In the genomic region with DNA sequence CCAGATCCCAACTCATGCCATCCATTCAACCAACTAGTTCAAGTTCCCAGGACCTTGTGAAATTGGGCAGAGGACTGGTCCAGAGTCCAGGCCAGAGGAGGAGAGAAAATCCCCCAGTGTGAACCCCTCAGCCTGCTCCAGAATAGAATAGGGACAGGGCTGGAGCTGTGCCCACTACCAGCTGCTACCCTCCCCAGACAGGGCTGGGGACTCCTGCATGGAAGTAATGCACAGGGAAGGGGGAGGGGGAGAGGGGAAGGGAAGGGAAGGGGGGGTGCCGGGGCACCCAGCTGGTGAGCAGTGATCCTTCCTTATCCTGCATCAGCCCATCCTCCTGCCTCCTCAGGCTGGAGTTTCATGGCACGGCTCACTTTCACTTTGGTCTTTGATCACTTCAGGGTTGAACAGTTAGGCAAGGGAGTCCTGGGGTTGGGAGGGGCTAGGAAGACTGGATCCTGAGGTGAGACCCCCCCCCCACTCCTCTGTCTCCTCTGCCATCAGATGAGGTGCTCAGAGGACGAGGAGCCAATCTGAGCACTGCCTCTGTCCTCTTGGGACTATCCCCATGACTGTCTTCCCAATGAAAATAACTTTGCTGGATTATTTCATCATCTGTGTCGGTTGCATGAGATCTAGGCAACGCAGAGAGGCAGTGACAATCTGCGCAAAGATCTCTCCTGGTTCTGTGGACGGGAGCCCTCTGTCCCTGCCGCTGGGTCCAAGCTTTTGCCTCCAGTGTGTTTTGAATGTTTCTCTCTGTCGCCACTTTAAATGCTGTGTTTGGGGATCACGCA, we compare ENCODE assay signal across 13 mouse cellular contexts. TPM values are rescaled to one million over a fixed set of nuclear protein-coding genes. Genes with fewer than 3 reads are reported as not detected.
DNase-seq lines count a peak whose midpoint lies in the region; ATAC-seq and TF ChIP-seq lines count a peak whose summit lies in the region.
"Had no signal": no experiment of that assay in that cellular context is flagged by ENCODE, and none has a peak within 500 bp of the region (broad histone marks: within the 10 kb centered on the region; RNA-seq: fewer than 3 reads in every experiment).

No protein-coding gene starts in this region.

- H3K9me3 ChIP-seq in heart, embryonic 14.5 days (ENCODE audit: control insufficient read depth, low read length): no peaks in the 10 kb centered on the region
- no peaks in the 10 kb centered on the region for H3K9me3 ChIP-seq in heart, embryonic 12.5 days (replicated peaks)
- H3K9me3 ChIP-seq in lung, embryonic 16.5 days (ENCODE audit: control insufficient read depth, low read length): no peaks in the 10 kb centered on the region
- H3K9me3 ChIP-seq in forebrain, postnatal 0 days (ENCODE audit: low read length): no peaks in the 10 kb centered on the region
- H3K9me3 ChIP-seq: liver, embryonic 13.5 days had no signal

- peaks cover 15 to 18% of the 10 kb centered on the region in 2 experiments for H3K4me1 ChIP-seq in heart, embryonic 14.5 days (ENCODE audit: control insufficient read depth in 2 of 2, insufficient read depth in 2 of 2, low read length in 2 of 2)
- peaks cover 33% of the 10 kb centered on the region for H3K4me1 ChIP-seq in heart, embryonic 12.5 days (replicated peaks)
- no peaks in the 10 kb centered on the region; the same call in 1 of the 2 replicates for H3K4me1 ChIP-seq in lung, embryonic 16.5 days (replicated peaks; ENCODE audit: control insufficient read depth, insufficient read depth, low read length)
- peaks cover 7% of the 10 kb centered on the region; the same call in 1 of the 2 replicates for H3K4me1 ChIP-seq in forebrain, postnatal 0 days (ENCODE audit: insufficient read depth)
- H3K4me1 ChIP-seq: liver, embryonic 13.5 days had no signal

- 65% methylated on average over 9 of the region's 10 CpGs for WGBS in heart, embryonic 14.5 days
- 61% methylated on average over 10 of the region's 10 CpGs for WGBS in heart, embryonic 12.5 days
- WGBS in lung, embryonic 16.5 days: 57% methylated on average over 10 of the region's 10 CpGs
- 55% methylated on average over 10 of the region's 10 CpGs for WGBS in forebrain, postnatal 0 days

- no peak for DNase-seq in lung, postnatal 4 days
- peak; percentile 89 for DNase-seq in MN1 (ENCODE audit: low spot score)
- no peak for DNase-seq in forebrain, postnatal 0 days
- no peak for DNase-seq in thymus, adult 18-20 months
- DNase-seq: cerebellum, adult 18-20 months; heart, postnatal 4 days; kidney, adult 18-20 months; liver, embryonic 13.5 days; lung, postnatal 10 days had no signal

- 0 out of 2 replicates have a peak overlapping the region, but pooled peaks have one; percentile 27 for H3K9ac ChIP-seq in heart, embryonic 14.5 days (ENCODE audit: low read length)
- H3K9ac ChIP-seq in heart, embryonic 12.5 days: no peak overlapping the region
- H3K9ac ChIP-seq in lung, embryonic 16.5 days (ENCODE audit: low read length): no peak overlapping the region
- H3K9ac ChIP-seq in forebrain, postnatal 0 days: no peak overlapping the region
- H3K9ac ChIP-seq: liver, embryonic 13.5 days had no signal

- no peaks in the 10 kb centered on the region for H3K36me3 ChIP-seq in heart, embryonic 14.5 days (ENCODE audit: control insufficient read depth, insufficient read depth, low read length)
- H3K36me3 ChIP-seq in heart, embryonic 12.5 days: no peaks in the 10 kb centered on the region
- no peaks in the 10 kb centered on the region for H3K36me3 ChIP-seq in lung, embryonic 16.5 days (ENCODE audit: control insufficient read depth, insufficient read depth, low read length)
- no peaks in the 10 kb centered on the region for H3K36me3 ChIP-seq in forebrain, postnatal 0 days (ENCODE audit: insufficient read depth)
- H3K36me3 ChIP-seq: liver, embryonic 13.5 days had no signal

- no peak overlapping the region for H3K4me3 ChIP-seq in heart, embryonic 14.5 days (ENCODE audit: control insufficient read depth in 1 of 2, insufficient read depth in 1 of 2, low read depth in 1 of 2, low read length in 2 of 2)
- no peak overlapping the region for H3K4me3 ChIP-seq in heart, embryonic 12.5 days
- H3K4me3 ChIP-seq in lung, embryonic 16.5 days (ENCODE audit: low read length): no peak overlapping the region
- no peak overlapping the region for H3K4me3 ChIP-seq in forebrain, postnatal 0 days (ENCODE audit: low read depth, low read length)
- H3K4me3 ChIP-seq: liver, embryonic 13.5 days had no signal

- H3K27me3 ChIP-seq in heart, embryonic 14.5 days (ENCODE audit: control insufficient read depth, insufficient read depth, low read length): peaks cover 18% of the 10 kb centered on the region
- peaks cover 22% of the 10 kb centered on the region for H3K27me3 ChIP-seq in heart, embryonic 12.5 days (replicated peaks)
- H3K27me3 ChIP-seq in lung, embryonic 16.5 days (ENCODE audit: control insufficient read depth, insufficient read depth, low read depth, low read length): peaks cover 23% of the 10 kb centered on the region
- peaks cover 11% of the 10 kb centered on the region for H3K27me3 ChIP-seq in forebrain, postnatal 0 days (ENCODE audit: insufficient read depth, low read length)

- ATAC-seq in heart, embryonic 14.5 days (ENCODE audit: insufficient number of reproducible peaks, insufficient read depth, low FRiP score, low read depth): no peak
- no peak for ATAC-seq in heart, embryonic 12.5 days (ENCODE audit: insufficient number of reproducible peaks, low FRiP score)
- peak; percentile 15; the same call in 1 of the 2 replicates for ATAC-seq in lung, embryonic 16.5 days (ENCODE audit: low read depth)
- 0 out of 2 replicates have a peak, but pooled peaks have one; percentile 7 for ATAC-seq in forebrain, postnatal 0 days
- ATAC-seq: CD4-positive, CD25-positive, alpha-beta regulatory T cell, adult 4 months had no signal

- no peak for TF ChIP-seq CTCF in forebrain, postnatal 0 days (IDR thresholded peaks at IDR 0.05; ENCODE audit: low read depth)

- H3K4me2 ChIP-seq in heart, embryonic 14.5 days (ENCODE audit: low read length): no peak overlapping the region
- no peak overlapping the region for H3K4me2 ChIP-seq in heart, embryonic 12.5 days
- no peak overlapping the region for H3K4me2 ChIP-seq in lung, embryonic 16.5 days (ENCODE audit: low read depth, low read length)
- H3K4me2 ChIP-seq in forebrain, postnatal 0 days (ENCODE audit: low read depth): no peak overlapping the region
- H3K4me2 ChIP-seq: liver, embryonic 13.5 days had no signal

- H3K27ac ChIP-seq in heart, embryonic 14.5 days (replicated peaks in 1 of 2; ENCODE audit: control insufficient read depth in 1 of 2, insufficient read depth in 1 of 2, low read depth in 2 of 2, low read length in 2 of 2): no peak overlapping the region
- H3K27ac ChIP-seq in heart, embryonic 12.5 days (ENCODE audit: poor library complexity, severe bottlenecking): no peak overlapping the region
- no peak overlapping the region for H3K27ac ChIP-seq in lung, embryonic 16.5 days (ENCODE audit: low read length)
- no peak overlapping the region for H3K27ac ChIP-seq in forebrain, postnatal 0 days (ENCODE audit: low read depth, low read length)
- H3K27ac ChIP-seq: liver, embryonic 13.5 days had no signal

RNA-seq across cellular contexts. Expression of gene Casz1, which starts 28.6 kb away (rescaled TPM):
- polyA plus RNA-seq in heart, embryonic 14.5 days (2014; fragmentation: Nextera tagmentation; extraction: Ambion mirVana): 24.6 and 26.6 TPM in 2 replicates
- 23.6 and 26.1 TPM in 2 replicates for polyA plus RNA-seq in heart, embryonic 12.5 days (2016; fragmentation: Nextera tagmentation; extraction: Ambion mirVana)
- polyA plus RNA-seq in lung, embryonic 16.5 days (2015; fragmentation: Nextera tagmentation; extraction: Ambion mirVana): 7.3 and 7.4 TPM in 2 replicates
- total RNA-seq in forebrain, postnatal 0 days (2014; rRNA removed): 1.2 and 3.1 TPM in 2 replicates
- 0.65 and 1.1 TPM in 2 replicates for polyA plus RNA-seq in forebrain, postnatal 0 days (2015; fragmentation: Nextera tagmentation; extraction: Ambion mirVana)

Comparison
In these comparisons a context has a peak if more than half of its experiments do, and no peak if none do; other contexts are left out.
1. ATAC-seq: peak in lung, embryonic 16.5 days (single experiment) and forebrain, postnatal 0 days (single experiment); none in heart, embryonic 14.5 days (single experiment) and heart, embryonic 12.5 days (single experiment).